Comparison of ENCODE assay signal across 18 mouse cellular contexts in genomic region chr1:38591194-38591593, GRCm38 (mm10).
"Had no signal": no experiment of that assay in that cellular context is flagged by ENCODE, and none has a peak within 500 bp of the region (broad histone marks: within the 10 kb centered on the region; RNA-seq: fewer than 3 reads in every experiment).

No protein-coding gene starts in this region.

- H3K36me3 ChIP-seq: limb, embryonic 15.5 days; stomach, embryonic 15.5 days had no signal

- H3K4me2 ChIP-seq: limb, embryonic 12.5 days; limb, embryonic 15.5 days; liver, embryonic 11.5 days; stomach, embryonic 15.5 days had no signal

- H3K27ac ChIP-seq: limb, embryonic 12.5 days; limb, embryonic 15.5 days; liver, embryonic 14.5 days; macrophage; stomach, embryonic 15.5 days had no signal

- H3K4me3 ChIP-seq: limb, embryonic 12.5 days; limb, embryonic 15.5 days; stomach, embryonic 15.5 days had no signal

- H3K27me3 ChIP-seq: limb, embryonic 12.5 days; limb, embryonic 15.5 days; stomach, embryonic 15.5 days had no signal

- H3K9me3 ChIP-seq: limb, embryonic 12.5 days; limb, embryonic 15.5 days; stomach, embryonic 15.5 days had no signal

- ATAC-seq: inflammation-experienced regulatory T-cells, adult 6 months; intestine, embryonic 16.5 days; liver, postnatal 0 days had no signal

- H3K4me1 ChIP-seq: limb, embryonic 15.5 days; stomach, embryonic 15.5 days had no signal

- DNase-seq: kidney, adult 18-20 months; kidney, adult 9 months; kidney, postnatal 14 days; kidney, postnatal 4 days; left cerebral cortex, postnatal 4 days; liver, postnatal 0 days; retina, postnatal 1 day; right cerebral cortex, postnatal 25 days; spleen, adult 18-20 months; thymus, postnatal 25 days had no signal

- H3K9ac ChIP-seq: limb, embryonic 12.5 days; limb, embryonic 15.5 days; liver, embryonic 14.5 days; liver, postnatal 0 days; stomach, embryonic 15.5 days had no signal
